Mouse (Mus musculus) hindbrain, embryonic 12.5 days (tissue): ENCODE results near the gene Pomgnt1. TPM values are rescaled to one million over a fixed set of nuclear protein-coding genes. Genes with fewer than 3 reads are reported as not detected.

ENCODE experiments used
- polyA plus RNA-seq: library from polyadenylated mRNA; unstranded; fragments of >200 nt; fragmentation: Nextera tagmentation; extraction: Ambion mirVana; gene quantifications from 2 replicates; pipeline ENCODE4 v1.2.1, GENCODE M21; 2016

The Pomgnt1 gene
- polyA plus RNA-seq, 1 experiment from 2014 or later, result 67.5 TPM

Other genes starting within 250 kb of the Pomgnt1 start
- gene Kncn, start 239.4 kb upstream of the Pomgnt1 start, polyA plus RNA-seq, result not detected in 2 replicates
- gene 6430628N08Rik, start 233.2 kb upstream of the Pomgnt1 start, polyA plus RNA-seq, result 0.17 TPM in 1 of 2 replicates, not detected in the other
- 10.1 and 14.7 TPM in 2 replicates for gene Dmbx1, start 183.9 kb upstream of the Pomgnt1 start, polyA plus RNA-seq
- 7.3 and 7.7 TPM in 2 replicates for gene Faah, start 105.9 kb upstream of the Pomgnt1 start, polyA plus RNA-seq
- 16.3 and 21.1 TPM in 2 replicates for gene Nsun4, start 70.0 kb upstream of the Pomgnt1 start, polyA plus RNA-seq
- gene Uqcrh, start 48.8 kb upstream of the Pomgnt1 start, polyA plus RNA-seq, result 333 and 361 TPM in 2 replicates
- 72.8 and 73.8 TPM in 2 replicates for gene Lrrc41, start 48.6 kb upstream of the Pomgnt1 start, polyA plus RNA-seq
- 28.3 and 28.5 TPM in 2 replicates for gene Rad54l, start 150 bp upstream of the Pomgnt1 start, polyA plus RNA-seq
- gene Lurap1, start 27.5 kb downstream of the Pomgnt1 start, polyA plus RNA-seq, result 1.6 and 2.2 TPM in 2 replicates
- 0.17 TPM in 1 of 2 replicates, not detected in the other for gene Tspan1, start 43.8 kb downstream of the Pomgnt1 start, polyA plus RNA-seq
- not detected in 2 replicates for gene 1700042G07Rik, start 49.5 kb downstream of the Pomgnt1 start, polyA plus RNA-seq
- not detected in 2 replicates for gene Gm49337, start 49.5 kb downstream of the Pomgnt1 start, polyA plus RNA-seq
- gene Pik3r3, start 97.8 kb downstream of the Pomgnt1 start, polyA plus RNA-seq, result 108 and 113 TPM in 2 replicates